ENCODE assay signal across 8 mouse cellular contexts in genomic region chr11:23855182-23855802, GRCm38 (mm10). TPM values are rescaled to one million over a fixed set of nuclear protein-coding genes. Genes with fewer than 3 reads are reported as not detected.
DNase-seq lines count a peak whose midpoint lies in the region; ATAC-seq and TF ChIP-seq lines count a peak whose summit lies in the region.

No protein-coding gene starts in this region.

- intact Hi-C loops in heart, postnatal 14 days (cut with DNase I), result loop anchor here (10.0 kb wide), 2 partner anchors 100 to 180 kb away; no protein-coding TSS in a partner anchor

- no peaks in the 10 kb centered on the region for H3K9me3 ChIP-seq in E14TG2a.4 (ENCODE audit: low read length)
- H3K9me3 ChIP-seq in forebrain, embryonic 11.5 days (ENCODE audit: control insufficient read depth, low read length), result no peaks in the 10 kb centered on the region
- no peaks in the 10 kb centered on the region for H3K9me3 ChIP-seq in lung, postnatal 0 days (ENCODE audit: low read length)

- peak; percentile 83 for DNase-seq in brain, adult 2 months (ENCODE audit: low read depth, low spot score)
- DNase-seq in forebrain, embryonic 11.5 days (ENCODE audit: low spot score), result peak; percentile 75
- DNase-seq in heart, postnatal 14 days, result peak; percentile 62 to 76
- DNase-seq in large intestine, adult 2 months (ENCODE audit: low read depth, low spot score), result peak; percentile 33
- DNase-seq in lung, postnatal 0 days (ENCODE audit: low spot score), result peak; percentile 62
- DNase-seq in ovary, postnatal 14 days (ENCODE audit: low spot score), result peak; percentile 67
- peak; percentile 85 for DNase-seq in thymus, postnatal 14 days

- TF ChIP-seq EP300 in lung, postnatal 0 days (IDR thresholded peaks at IDR 0.05), result no peak

- peaks cover 37% of the 10 kb centered on the region for H3K36me3 ChIP-seq in E14TG2a.4 (ENCODE audit: insufficient read depth, low read length)
- peaks cover 10% of the 10 kb centered on the region; the same call in 1 of the 2 replicates for H3K36me3 ChIP-seq in forebrain, embryonic 11.5 days (ENCODE audit: control insufficient read depth, insufficient read depth, low read length)
- peaks cover 11% of the 10 kb centered on the region; the same call in 1 of the 2 replicates for H3K36me3 ChIP-seq in lung, postnatal 0 days (ENCODE audit: insufficient read depth, low read length)

- no peak overlapping the region for H3K9ac ChIP-seq in forebrain, embryonic 11.5 days (ENCODE audit: low read length)
- H3K9ac ChIP-seq in lung, postnatal 0 days (replicated peaks; ENCODE audit: low read depth), result no peak overlapping the region

- H3K4me3 ChIP-seq in E14TG2a.4 (replicated peaks; ENCODE audit: low read length), result no peak overlapping the region
- no peak overlapping the region for H3K4me3 ChIP-seq in forebrain, embryonic 11.5 days (ENCODE audit: low read depth, low read length)
- H3K4me3 ChIP-seq in lung, postnatal 0 days (ENCODE audit: low read depth, low read length), result no peak overlapping the region

- peak; percentile 75 for TF ChIP-seq CTCF in E14TG2a.4 (conservative IDR thresholded peaks at IDR 0.05; ENCODE audit: low read length)
- peak; percentile 75 for TF ChIP-seq CTCF in lung, postnatal 0 days (IDR thresholded peaks at IDR 0.05)

- H3K27me3 ChIP-seq in E14TG2a.4 (ENCODE audit: insufficient read depth, low read length), result no peaks in the 10 kb centered on the region
- H3K27me3 ChIP-seq in forebrain, embryonic 11.5 days (ENCODE audit: control insufficient read depth, insufficient read depth, low read length), result no peaks in the 10 kb centered on the region
- no peaks in the 10 kb centered on the region for H3K27me3 ChIP-seq in lung, postnatal 0 days (replicated peaks; ENCODE audit: insufficient read depth, low read length)

- no peak overlapping the region for H3K27ac ChIP-seq in forebrain, embryonic 11.5 days (ENCODE audit: low read depth, low read length)
- no peak overlapping the region for H3K27ac ChIP-seq in lung, postnatal 0 days (ENCODE audit: low read length)

- ATAC-seq in forebrain, embryonic 11.5 days (replicated peaks; ENCODE audit: low FRiP score), result peak; percentile 60
- ATAC-seq in lung, postnatal 0 days, result peak; percentile 64

- H3K4me1 ChIP-seq in E14TG2a.4 (replicated peaks; ENCODE audit: low read depth, low read length), result peaks cover 6% of the 10 kb centered on the region
- no peaks in the 10 kb centered on the region for H3K4me1 ChIP-seq in forebrain, embryonic 11.5 days (replicated peaks; ENCODE audit: control insufficient read depth, insufficient read depth, low read length)
- no peaks in the 10 kb centered on the region for H3K4me1 ChIP-seq in lung, postnatal 0 days (ENCODE audit: insufficient read depth, low read depth, low read length)

- WGBS in forebrain, embryonic 11.5 days, result 8% methylated on average over 3 of the region's 3 CpGs
- 18% methylated on average over 3 of the region's 3 CpGs for WGBS in large intestine, adult 2 months
- WGBS in lung, postnatal 0 days, result 19% methylated on average over 3 of the region's 3 CpGs

- no peak overlapping the region for H3K4me2 ChIP-seq in forebrain, embryonic 11.5 days (ENCODE audit: low read depth, low read length, severe bottlenecking)
- no peak overlapping the region for H3K4me2 ChIP-seq in lung, postnatal 0 days (replicated peaks; ENCODE audit: low read depth, low read length)

RNA-seq across cellular contexts. Expression of gene Papolg, which starts 39.8 kb away (rescaled TPM):
- 25.1 and 25.6 TPM in 2 replicates for polyA plus RNA-seq in forebrain, embryonic 11.5 days (2014; fragmentation: Nextera tagmentation; extraction: Ambion mirVana)
- 1 to 10 TPM; 8.1 to 8.2 TPM for total RNA-seq in heart, postnatal 14 days (2021)
- 2.5 and 3.4 TPM in 2 replicates for polyA plus RNA-seq in large intestine, adult 2 months (2012; rRNA removed)
- 7.3 and 7.4 TPM in 2 replicates for polyA plus RNA-seq in lung, postnatal 0 days (2015; fragmentation: Nextera tagmentation; extraction: Ambion mirVana)

Comparison
In these comparisons a context has a peak if more than half of its experiments do, and no peak if none do; other contexts are left out.
1. DNase-seq: peak in every context shown above with its lines; median percentile 85 in thymus, postnatal 14 days; 83 in brain, adult 2 months; 75 in forebrain, embryonic 11.5 days; 69 in heart, postnatal 14 days; 67 in ovary, postnatal 14 days; 62 in lung, postnatal 0 days; 33 in large intestine, adult 2 months.